Mouse (Mus musculus) heart, adult 8-10 months (tissue): Measurements from ENCODE around the gene Clec2g. TPM values are rescaled to one million over a fixed set of nuclear protein-coding genes. Genes with fewer than 3 reads are reported as not detected.
"Not testable (repeated sequence)": the region's sequence is repeated elsewhere in the genome, so short reads cannot be mapped to it uniquely, and the experiment has no call there.

Source experiments
- DNase-seq: peaks from one replicate; pipeline ENCODE4 v3.0.0; 2022; ENCODE audit warnings: low spot score
- total RNA-seq, 4 experiments: library from RNA; stranded (reverse); gene quantifications; 2 replicates each; pipeline ENCODE4 v1.2.4; 2022

Gene Clec2g
- 1 to 10 TPM; 1.2 to 2.7 (median 1.3) TPM for total RNA-seq

GRCm38 (mm10) chr6:128934081-128934480 is at the start of gene Clec2g:
Gene Clec2g, plus strand, starts transcription at chr6:128934381.
- not testable (repeated sequence) for DNase-seq

- not testable (repeated sequence) for DNase-seq
Measured at GRCm38 (mm10) chr6:128887091-128887790, 46.9 kb upstream of the Clec2g start, which contains the start of gene Clec2i. Gene Clec2i, plus strand, starts transcription at chr6:128887588.

- no peak for DNase-seq
Measured at GRCm38 (mm10) chr6:128888834-128889233, 45.3 kb upstream of the Clec2g start.

DNA sequence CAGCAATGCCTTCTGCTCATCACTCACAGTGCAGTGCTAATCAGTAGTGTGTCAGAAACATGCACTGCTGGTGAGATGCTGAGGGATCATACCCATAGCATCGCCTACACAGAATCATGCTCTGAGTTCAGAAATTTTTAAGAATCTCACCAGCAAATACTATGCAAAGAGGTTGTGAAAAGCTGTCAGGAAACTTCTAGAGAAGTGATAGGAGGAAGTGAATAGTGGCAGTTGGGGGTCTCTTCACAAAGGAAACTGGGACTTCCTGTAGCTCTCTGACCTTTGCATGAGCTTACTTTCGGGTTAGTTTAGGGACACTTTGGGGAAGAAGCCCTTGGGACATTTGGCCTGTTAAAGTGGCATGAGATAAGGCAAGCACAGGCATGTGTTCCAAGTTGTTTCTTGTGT is 43.2 kb upstream of the Clec2g start, which contains the start of gene BC035044:
Gene BC035044, minus strand, starts transcription at position 179 of the 408 bp plus-strand sequence.
- DNase-seq = no peak

- no peak for DNase-seq
Measured at GRCm38 (mm10) chr6:128895404-128896001, 38.7 kb upstream of the Clec2g start.

GRCm38 (mm10) chr6:128900044-128900443 is 34.1 kb upstream of the Clec2g start:
- DNase-seq = no peak

DNA sequence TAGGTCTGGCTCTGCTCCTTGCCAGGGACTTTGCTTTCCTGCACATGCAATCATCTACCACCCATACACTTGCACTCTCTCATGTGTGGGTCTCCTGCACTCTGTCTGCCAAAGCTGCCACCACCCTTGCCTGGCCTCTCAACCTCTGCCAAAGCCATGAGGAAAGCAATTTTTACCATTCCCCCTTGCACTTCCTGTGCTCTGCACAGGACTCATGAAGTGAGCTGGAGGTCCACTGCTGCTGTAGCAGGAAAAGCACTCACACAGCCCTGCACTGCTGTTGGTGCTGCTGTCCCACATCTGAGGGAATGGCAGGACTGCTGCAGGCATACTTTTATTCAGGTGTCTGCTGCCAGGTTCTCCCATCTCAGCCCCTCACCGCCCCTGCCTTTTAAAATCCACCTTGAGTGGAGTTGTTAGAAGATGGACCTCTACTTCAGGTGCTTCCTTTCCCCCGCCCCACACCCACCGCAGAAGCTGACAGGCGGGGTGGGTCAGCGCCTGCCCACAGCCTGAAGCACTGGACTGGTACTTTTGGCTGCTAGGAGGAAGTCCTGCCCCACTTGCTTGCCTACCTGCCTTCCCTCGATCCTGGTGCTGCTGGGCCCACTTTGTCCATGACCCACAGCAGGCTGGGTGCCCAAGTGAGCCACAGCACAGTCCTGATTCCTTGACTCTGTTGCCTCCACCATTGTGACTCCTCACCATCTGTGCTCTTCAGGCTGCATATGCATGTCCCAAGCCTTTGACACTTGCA is 33.2 kb upstream of the Clec2g start:
- not testable (repeated sequence) for DNase-seq

DNA sequence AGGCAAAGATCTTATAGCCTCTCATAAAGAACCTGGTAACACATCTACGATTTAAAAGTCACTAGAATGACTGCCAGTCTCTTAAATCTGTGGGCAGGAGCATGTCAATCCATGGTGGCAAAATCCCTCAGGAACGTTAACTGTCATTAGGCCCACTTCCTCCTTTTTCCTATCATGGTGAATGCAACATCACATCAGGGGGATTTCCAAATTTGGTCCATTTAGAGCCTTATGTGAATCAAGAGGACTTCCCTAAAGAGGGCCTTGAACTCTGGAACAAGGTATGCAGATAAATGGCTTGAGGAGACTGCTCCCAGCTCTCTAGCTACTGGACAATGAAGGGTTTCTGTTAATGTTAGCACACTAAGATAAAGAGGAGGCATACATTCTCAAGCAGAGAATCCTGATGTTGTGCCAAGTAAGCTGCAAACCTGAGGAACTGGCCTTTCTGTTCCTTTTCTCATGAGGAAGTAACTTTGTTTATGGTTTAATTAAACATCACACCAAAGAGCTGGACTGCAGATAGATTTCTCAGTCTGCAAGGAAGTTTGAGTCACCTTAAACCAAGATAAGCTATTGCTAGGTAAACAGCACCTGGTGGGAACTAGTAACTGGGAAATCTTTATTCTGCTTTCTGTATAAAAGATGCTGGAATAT is 20.5 kb upstream of the Clec2g start:
- no peak for DNase-seq

DNA sequence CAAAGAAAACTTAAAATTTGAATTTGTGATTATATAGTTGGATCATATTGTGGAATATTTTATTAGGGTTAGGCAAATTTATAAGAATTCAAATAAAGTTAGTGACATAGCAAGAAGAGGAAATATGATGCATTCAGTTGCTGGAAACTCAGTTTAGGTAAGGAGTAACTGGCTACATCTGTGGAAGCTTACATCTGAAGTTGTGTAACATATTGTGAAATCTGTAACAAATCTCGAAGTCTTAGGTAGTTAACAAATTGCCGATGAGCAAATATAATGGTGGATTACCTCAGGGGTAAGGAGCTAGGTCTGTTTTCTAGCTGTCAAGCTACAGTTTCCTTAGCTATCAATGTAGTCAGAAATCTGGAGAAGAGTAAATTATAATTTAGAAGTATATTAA is 16.9 kb upstream of the Clec2g start:
- no peak for DNase-seq

- DNase-seq = no peak
Measured at GRCm38 (mm10) chr6:128933050-128933449, 1.1 kb upstream of the Clec2g start.

- not testable (repeated sequence) for DNase-seq
Measured at GRCm38 (mm10) chr6:128935889-128936665, 1.9 kb downstream of the Clec2g start.

GRCm38 (mm10) chr6:128941646-128942421 is 7.7 kb downstream of the Clec2g start:
- DNase-seq = no peak

DNA sequence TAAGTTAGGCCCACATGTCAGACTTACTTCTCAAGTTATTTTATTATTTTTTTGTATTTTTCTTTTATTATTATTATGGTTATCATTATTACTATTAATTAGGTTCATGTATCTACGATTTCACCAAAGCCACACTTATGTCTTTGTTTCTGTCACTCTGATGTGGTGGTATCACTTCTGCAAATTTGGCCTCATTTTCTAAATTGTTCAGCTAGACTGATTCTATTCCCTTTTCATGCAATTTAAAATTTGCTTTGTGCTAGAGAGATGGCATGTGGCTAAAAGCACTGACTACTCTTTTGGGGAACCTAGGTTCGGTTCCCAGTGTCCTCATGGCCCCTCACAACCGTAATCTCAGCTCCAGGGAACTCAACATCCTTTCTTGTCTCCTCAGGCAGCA is 11.4 kb downstream of the Clec2g start:
- DNase-seq = no peak

DNA sequence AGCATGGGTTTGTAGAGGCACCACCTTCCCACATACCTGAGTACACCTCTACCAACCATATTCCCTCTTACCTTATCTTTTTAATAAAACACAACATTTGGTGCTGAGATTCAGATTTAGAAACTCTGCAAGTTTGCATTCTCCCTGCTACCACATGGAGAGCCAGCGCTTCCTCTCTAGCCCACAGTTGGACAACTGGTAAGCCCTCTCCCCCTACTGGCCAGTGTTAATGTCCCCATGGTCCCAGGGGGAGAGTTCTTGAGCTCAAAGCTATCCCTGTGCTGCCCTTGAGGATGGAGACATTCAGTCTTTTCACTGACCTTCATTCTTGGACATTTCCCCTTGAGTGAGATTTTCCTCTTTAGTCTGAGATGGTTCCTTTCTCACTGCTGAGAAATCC is 26.9 kb downstream of the Clec2g start:
- DNase-seq = no peak

DNA sequence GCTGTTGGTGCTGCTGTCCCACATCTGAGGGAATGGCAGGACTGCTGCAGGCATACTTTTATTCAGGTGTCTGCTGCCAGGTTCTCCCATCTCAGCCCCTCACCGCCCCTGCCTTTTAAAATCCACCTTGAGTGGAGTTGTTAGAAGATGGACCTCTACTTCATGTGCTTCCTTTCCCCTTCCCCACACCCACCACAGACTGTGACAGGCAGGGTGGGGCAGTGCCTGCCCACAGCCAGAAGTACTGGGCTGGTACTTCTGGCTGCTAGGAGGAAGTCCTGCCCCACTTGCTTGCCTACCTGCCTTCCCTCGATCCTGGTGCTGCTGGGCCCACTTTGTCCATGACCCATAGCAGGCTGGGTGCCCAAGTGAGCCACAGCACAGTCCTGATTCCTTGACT is 27.9 kb downstream of the Clec2g start:
- DNase-seq = not testable (repeated sequence)

GRCm38 (mm10) chr6:128964519-128964918 is 30.3 kb downstream of the Clec2g start:
- DNase-seq = no peak

- DNase-seq = no peak
Measured at GRCm38 (mm10) chr6:128968463-128968862, 34.3 kb downstream of the Clec2g start.

DNA sequence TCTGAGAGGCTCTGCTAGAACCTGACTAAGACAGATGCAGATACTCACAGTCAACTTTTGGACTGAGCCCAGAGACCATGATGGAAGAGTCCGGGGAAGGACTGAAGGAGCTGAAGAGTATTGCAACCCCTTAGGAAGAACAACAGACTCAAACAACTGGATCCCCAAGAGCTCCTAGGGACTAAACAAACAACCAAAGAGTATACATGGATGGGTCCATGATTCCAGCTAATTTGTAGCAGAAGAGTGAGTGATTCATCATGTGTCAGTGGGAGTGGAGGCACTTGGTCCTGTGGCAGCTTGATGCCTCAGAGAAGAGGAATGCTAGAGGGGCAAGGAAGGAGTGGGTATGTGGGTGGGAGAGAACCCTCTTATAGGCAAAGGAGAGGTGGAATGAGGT is 35.6 kb downstream of the Clec2g start:
- no peak for DNase-seq

GRCm38 (mm10) chr6:128970508-128971393 is 36.6 kb downstream of the Clec2g start:
- not testable (repeated sequence) for DNase-seq
